In genomic region chr2:179916877-179917673, GRCm38 (mm10) we compare ENCODE assay signal across 8 mouse cellular contexts. TPM values are rescaled to one million over a fixed set of nuclear protein-coding genes. Genes with fewer than 3 reads are reported as not detected.
DNase-seq lines count a peak whose midpoint lies in the region; ATAC-seq lines count a peak whose summit lies in the region.

No protein-coding gene starts in this region.

- no peak overlapping the region for H3K27ac ChIP-seq in embryonic facial prominence, embryonic 11.5 days (replicated peaks; ENCODE audit: low read depth, low read length)
- no peak overlapping the region for H3K27ac ChIP-seq in heart, embryonic 10.5 days
- no peak overlapping the region for H3K27ac ChIP-seq in kidney, embryonic 14.5 days (ENCODE audit: low read depth, low read length)

- H3K27me3 ChIP-seq in embryonic facial prominence, embryonic 11.5 days (ENCODE audit: control insufficient read depth, insufficient read depth, low read length), result no peaks in the 10 kb centered on the region
- H3K27me3 ChIP-seq in heart, embryonic 10.5 days (ENCODE audit: insufficient read depth, poor library complexity, severe bottlenecking), result no peaks in the 10 kb centered on the region
- H3K27me3 ChIP-seq in kidney, embryonic 14.5 days (ENCODE audit: control insufficient read depth, insufficient read depth, low read length), result no peaks in the 10 kb centered on the region

- peak; percentile 64; the same call in 1 of the 2 replicates for ATAC-seq in embryonic facial prominence, embryonic 11.5 days (replicated peaks; ENCODE audit: insufficient number of reproducible peaks, low FRiP score, low TSS enrichment, low read depth)
- ATAC-seq in kidney, embryonic 14.5 days (ENCODE audit: low FRiP score, low TSS enrichment), result peak; percentile 69

- H3K9me3 ChIP-seq in embryonic facial prominence, embryonic 11.5 days (replicated peaks; ENCODE audit: control insufficient read depth, low read length), result no peaks in the 10 kb centered on the region
- H3K9me3 ChIP-seq in heart, embryonic 10.5 days, result no peaks in the 10 kb centered on the region
- no peaks in the 10 kb centered on the region for H3K9me3 ChIP-seq in kidney, embryonic 14.5 days (ENCODE audit: control insufficient read depth, low read length)

- H3K4me1 ChIP-seq in embryonic facial prominence, embryonic 11.5 days (ENCODE audit: control insufficient read depth, insufficient read depth, low read length), result no peaks in the 10 kb centered on the region
- no peaks in the 10 kb centered on the region for H3K4me1 ChIP-seq in heart, embryonic 10.5 days
- H3K4me1 ChIP-seq in kidney, embryonic 14.5 days (ENCODE audit: control insufficient read depth, insufficient read depth, low read length), result peaks cover 7% of the 10 kb centered on the region; the same call in 1 of the 2 replicates

- no peak overlapping the region for H3K4me3 ChIP-seq in embryonic facial prominence, embryonic 11.5 days (ENCODE audit: low read depth, low read length)
- H3K4me3 ChIP-seq in heart, embryonic 10.5 days, result no peak overlapping the region
- no peak overlapping the region for H3K4me3 ChIP-seq in kidney, embryonic 14.5 days (ENCODE audit: low read length)

- WGBS in embryonic facial prominence, embryonic 11.5 days, result 33% methylated on average over 5 of the region's 5 CpGs
- WGBS in heart, embryonic 10.5 days, result 43% methylated on average over 5 of the region's 5 CpGs
- 31% methylated on average over 5 of the region's 5 CpGs for WGBS in kidney, embryonic 14.5 days

- H3K36me3 ChIP-seq in embryonic facial prominence, embryonic 11.5 days (replicated peaks; ENCODE audit: control insufficient read depth, insufficient read depth, low read depth, low read length), result peaks cover 6% of the 10 kb centered on the region
- peaks cover 73% of the 10 kb centered on the region for H3K36me3 ChIP-seq in heart, embryonic 10.5 days
- peaks cover 69% of the 10 kb centered on the region for H3K36me3 ChIP-seq in kidney, embryonic 14.5 days (ENCODE audit: control insufficient read depth, insufficient read depth, low read length)

- no peak overlapping the region for H3K9ac ChIP-seq in embryonic facial prominence, embryonic 11.5 days (replicated peaks; ENCODE audit: low read length)
- no peak overlapping the region for H3K9ac ChIP-seq in kidney, embryonic 14.5 days (ENCODE audit: low read depth, low read length)

- DNase-seq in 416B (ENCODE audit: low read depth) (peak; percentile 82), liver (peak; percentile 55)
- peak; percentile 84 for DNase-seq in adrenal gland, postnatal 14 days
- DNase-seq in embryonic facial prominence, embryonic 11.5 days (ENCODE audit: low spot score), result peak; percentile 74
- DNase-seq in heart, embryonic 10.5 days (ENCODE audit: low spot score), result peak; percentile 81
- DNase-seq in naive thymus-derived CD4-positive, alpha-beta T cell, adult 2 months (ENCODE audit: low read depth), result peak; percentile 81
- peak; percentile 59 to 77 for DNase-seq in spleen, postnatal 4 days (ENCODE audit: low spot score in 2 of 2)

- H3K4me2 ChIP-seq in embryonic facial prominence, embryonic 11.5 days (ENCODE audit: low read depth, low read length), result no peak overlapping the region
- H3K4me2 ChIP-seq in kidney, embryonic 14.5 days (replicated peaks; ENCODE audit: low read depth, low read length), result no peak overlapping the region

RNA-seq across cellular contexts. Expression of gene Taf4, which starts 59.4 kb away (rescaled TPM):
- total RNA-seq in adrenal gland, postnatal 14 days (2021), result 20.7 and 21.6 TPM in 2 replicates
- polyA plus RNA-seq in embryonic facial prominence, embryonic 11.5 days (2014; fragmentation: Nextera tagmentation; extraction: Ambion mirVana), result 4.4 and 4.9 TPM in 2 replicates
- polyA plus RNA-seq in heart, embryonic 10.5 days (2016; fragmentation: Nextera tagmentation; extraction: Ambion mirVana), result 2.2 and 3.2 TPM in 2 replicates
- polyA plus RNA-seq in kidney, embryonic 14.5 days (2014; fragmentation: Nextera tagmentation; extraction: Ambion mirVana), result 5.9 and 6.0 TPM in 2 replicates
